Mouse (Mus musculus): ENCODE data around the gene Tpx2.

The Tpx2 gene

GRCm38 (mm10) chr2:152824438-152825167 is 23.2 kb upstream of the Tpx2 start:
- no peak for TF ChIP-seq NANOG (IDR thresholded peaks at IDR 0.05; ENCODE audit: borderline replicate concordance, low read length)
- TF ChIP-seq CTCF (conservative IDR thresholded peaks at IDR 0.05; ENCODE audit: low read length) = no peak
- no peak for TF ChIP-seq POU5F1 (IDR thresholded peaks at IDR 0.05; ENCODE audit: borderline replicate concordance, low read length)
- peaks cover 69% of the 10 kb centered on the region for H3K36me3 ChIP-seq (ENCODE audit: insufficient read depth, low read length)
- H3K4me3 ChIP-seq (replicated peaks; ENCODE audit: low read length) = no peak overlapping the region
- H3K9me3 ChIP-seq (ENCODE audit: low read length) = no peaks in the 10 kb centered on the region
- H3K4me1 ChIP-seq (replicated peaks; ENCODE audit: low read depth, low read length) = peaks cover 97% of the 10 kb centered on the region
- H3K27me3 ChIP-seq (ENCODE audit: insufficient read depth, low read length) = no peaks in the 10 kb centered on the region

- H3K36me3 ChIP-seq (ENCODE audit: insufficient read depth, low read length) = peaks cover 66% of the 10 kb centered on the region
- TF ChIP-seq POU5F1 (IDR thresholded peaks at IDR 0.05; ENCODE audit: borderline replicate concordance, low read length) = no peak
- no peak for TF ChIP-seq CTCF (conservative IDR thresholded peaks at IDR 0.05; ENCODE audit: low read length)
- TF ChIP-seq NANOG (IDR thresholded peaks at IDR 0.05; ENCODE audit: borderline replicate concordance, low read length) = no peak
- peaks cover 97% of the 10 kb centered on the region for H3K4me1 ChIP-seq (replicated peaks; ENCODE audit: low read depth, low read length)
- H3K27me3 ChIP-seq (ENCODE audit: insufficient read depth, low read length) = no peaks in the 10 kb centered on the region
- no peak overlapping the region for H3K4me3 ChIP-seq (replicated peaks; ENCODE audit: low read length)
- H3K9me3 ChIP-seq (ENCODE audit: low read length) = no peaks in the 10 kb centered on the region
These were observed 22.5 kb upstream of the Tpx2 start for GRCm38 (mm10) chr2:152825168-152825697.

DNA sequence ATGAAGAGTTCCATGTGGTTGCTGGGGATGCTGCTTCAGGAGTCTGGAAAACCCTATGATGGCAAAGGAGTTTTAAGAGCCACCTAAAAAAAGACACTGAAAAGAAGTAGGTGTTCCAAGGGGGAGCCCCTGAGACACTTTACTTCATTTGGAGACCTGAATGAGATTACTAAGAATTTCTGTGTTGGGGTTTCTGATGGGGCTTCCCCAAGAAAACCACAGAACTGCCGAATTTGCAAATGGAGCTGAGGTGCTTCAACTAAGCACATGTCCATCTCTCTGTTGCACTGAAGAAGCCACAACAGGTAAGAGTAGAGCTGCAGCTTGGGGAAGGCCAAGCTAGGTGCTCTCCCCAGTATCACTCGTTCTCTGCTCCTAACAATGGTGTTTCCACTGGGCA is 22.1 kb upstream of the Tpx2 start:
- Histone ChIP-seq H3K4me3 (replicated peaks; ENCODE audit: low read length) (no peak overlapping the region), H3K27me3 (ENCODE audit: insufficient read depth, low read length) (no peaks in the 10 kb centered on the region), H3K9me3 (ENCODE audit: low read length) (no peaks in the 10 kb centered on the region), H3K36me3 (ENCODE audit: insufficient read depth, low read length) (peaks cover 66% of the 10 kb centered on the region), H3K4me1 (replicated peaks; ENCODE audit: low read depth, low read length) (peaks cover 92% of the 10 kb centered on the region)
- TF ChIP-seq CTCF (conservative IDR thresholded peaks at IDR 0.05; ENCODE audit: low read length) = no peak
- TF ChIP-seq NANOG (IDR thresholded peaks at IDR 0.05; ENCODE audit: borderline replicate concordance, low read length) = no peak
- TF ChIP-seq POU5F1 (IDR thresholded peaks at IDR 0.05; ENCODE audit: borderline replicate concordance, low read length) = no peak

GRCm38 (mm10) chr2:152826481-152826880 is 21.3 kb upstream of the Tpx2 start:
- peaks cover 84% of the 10 kb centered on the region for H3K4me1 ChIP-seq (replicated peaks; ENCODE audit: low read depth, low read length)
- H3K27me3 ChIP-seq (ENCODE audit: insufficient read depth, low read length) = no peaks in the 10 kb centered on the region
- H3K36me3 ChIP-seq (ENCODE audit: insufficient read depth, low read length) = peaks cover 62% of the 10 kb centered on the region
- no peak for TF ChIP-seq POU5F1 (IDR thresholded peaks at IDR 0.05; ENCODE audit: borderline replicate concordance, low read length)
- no peak for TF ChIP-seq CTCF (conservative IDR thresholded peaks at IDR 0.05; ENCODE audit: low read length)
- no peak for TF ChIP-seq NANOG (IDR thresholded peaks at IDR 0.05; ENCODE audit: borderline replicate concordance, low read length)
- H3K9me3 ChIP-seq (ENCODE audit: low read length) = no peaks in the 10 kb centered on the region
- no peak overlapping the region for H3K4me3 ChIP-seq (replicated peaks; ENCODE audit: low read length)

GRCm38 (mm10) chr2:152827321-152828010 is 20.3 kb upstream of the Tpx2 start:
- H3K4me3 ChIP-seq (replicated peaks; ENCODE audit: low read length) = peak overlapping the region; percentile 95
- H3K9me3 ChIP-seq (ENCODE audit: low read length) = no peaks in the 10 kb centered on the region
- peaks cover 78% of the 10 kb centered on the region for H3K4me1 ChIP-seq (replicated peaks; ENCODE audit: low read depth, low read length)
- no peaks in the 10 kb centered on the region for H3K27me3 ChIP-seq (ENCODE audit: insufficient read depth, low read length)
- H3K36me3 ChIP-seq (ENCODE audit: insufficient read depth, low read length) = peaks cover 59% of the 10 kb centered on the region
- TF ChIP-seq CTCF (conservative IDR thresholded peaks at IDR 0.05; ENCODE audit: low read length) (no peak), POU5F1 (IDR thresholded peaks at IDR 0.05; ENCODE audit: borderline replicate concordance, low read length) (no peak), NANOG (IDR thresholded peaks at IDR 0.05; ENCODE audit: borderline replicate concordance, low read length) (peak; percentile 31; the same call in 1 of the 2 replicates)

DNA sequence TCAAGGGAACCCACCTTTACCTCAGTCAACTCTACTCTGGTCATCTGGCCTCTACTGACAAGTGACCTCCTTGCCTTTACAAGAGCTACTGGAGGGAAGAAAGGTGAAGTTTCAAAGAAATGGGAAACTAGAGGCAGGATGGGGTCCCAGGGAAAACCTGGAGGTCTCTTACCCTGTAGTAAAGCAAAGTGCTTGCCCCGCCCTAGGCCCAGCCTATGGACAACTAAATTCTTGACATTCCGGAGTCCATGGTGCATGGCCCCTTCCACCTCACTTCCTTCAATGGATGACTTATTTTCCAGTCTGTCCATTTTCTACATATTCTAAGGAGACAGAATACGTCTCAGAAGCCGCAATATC is 19.8 kb upstream of the Tpx2 start:
- Histone ChIP-seq H3K4me1 (replicated peaks; ENCODE audit: low read depth, low read length) (peaks cover 74% of the 10 kb centered on the region), H3K27me3 (ENCODE audit: insufficient read depth, low read length) (no peaks in the 10 kb centered on the region), H3K4me3 (replicated peaks; ENCODE audit: low read length) (peak overlapping the region; percentile 95), H3K36me3 (ENCODE audit: insufficient read depth, low read length) (peaks cover 56% of the 10 kb centered on the region), H3K9me3 (ENCODE audit: low read length) (no peaks in the 10 kb centered on the region)
- no peak for TF ChIP-seq POU5F1 (IDR thresholded peaks at IDR 0.05; ENCODE audit: borderline replicate concordance, low read length)
- no peak for TF ChIP-seq NANOG (IDR thresholded peaks at IDR 0.05; ENCODE audit: borderline replicate concordance, low read length)
- no peak for TF ChIP-seq CTCF (conservative IDR thresholded peaks at IDR 0.05; ENCODE audit: low read length)

GRCm38 (mm10) chr2:152828532-152828931 is 19.2 kb upstream of the Tpx2 start:
- TF ChIP-seq NANOG (IDR thresholded peaks at IDR 0.05; ENCODE audit: borderline replicate concordance, low read length) (no peak), POU5F1 (IDR thresholded peaks at IDR 0.05; ENCODE audit: borderline replicate concordance, low read length) (no peak), CTCF (conservative IDR thresholded peaks at IDR 0.05; ENCODE audit: low read length) (no peak)
- Histone ChIP-seq H3K4me3 (replicated peaks; ENCODE audit: low read length) (peak overlapping the region; percentile 95), H3K36me3 (ENCODE audit: insufficient read depth, low read length) (peaks cover 54% of the 10 kb centered on the region), H3K27me3 (ENCODE audit: insufficient read depth, low read length) (no peaks in the 10 kb centered on the region), H3K4me1 (replicated peaks; ENCODE audit: low read depth, low read length) (peaks cover 71% of the 10 kb centered on the region), H3K9me3 (ENCODE audit: low read length) (no peaks in the 10 kb centered on the region)

- TF ChIP-seq NANOG (IDR thresholded peaks at IDR 0.05; ENCODE audit: borderline replicate concordance, low read length) (no peak), POU5F1 (IDR thresholded peaks at IDR 0.05; ENCODE audit: borderline replicate concordance, low read length) (no peak), CTCF (conservative IDR thresholded peaks at IDR 0.05; ENCODE audit: low read length) (no peak)
- Histone ChIP-seq H3K4me1 (replicated peaks; ENCODE audit: low read depth, low read length) (peaks cover 62% of the 10 kb centered on the region), H3K27me3 (ENCODE audit: insufficient read depth, low read length) (no peaks in the 10 kb centered on the region), H3K9me3 (ENCODE audit: low read length) (no peaks in the 10 kb centered on the region), H3K4me3 (replicated peaks; ENCODE audit: low read length) (peak overlapping the region; percentile 95), H3K36me3 (ENCODE audit: insufficient read depth, low read length) (peaks cover 45% of the 10 kb centered on the region)
These were observed 18.3 kb upstream of the Tpx2 start for GRCm38 (mm10) chr2:152829367-152829881.

Measured in E14TG2a.4 (cell line).